Mouse (Mus musculus) stomach, embryonic 15.5 days (tissue): ENCODE results near the gene Cyp4f40. TPM values are rescaled to one million over a fixed set of nuclear protein-coding genes. Genes with fewer than 3 reads are reported as not detected.
"Not testable (repeated sequence)": the region's sequence is repeated elsewhere in the genome, so short reads cannot be mapped to it uniquely, and the experiment has no call there.

ENCODE experiments used
- ATAC-seq: fragments of 200-750 bp; cut with Nextera tagmentation; 2 replicates; pipeline ENCODE4 v1.8.0; 2017; ENCODE audit warnings: low read depth, moderate number of reproducible peaks, moderate TSS enrichment; ENCODE audit not compliant: insufficient read depth, low FRiP score
- H3K27ac ChIP-seq: fragments of 300-500 bp; sonication (generic); 2 replicates; pipeline ENCODE4 v1.5.1; 2015; ENCODE audit warnings: mild to moderate bottlenecking, inconsistent platforms
- H3K27me3 ChIP-seq: fragments of 300-500 bp; sonication (generic); replicated peaks from 2 replicates; pipeline ENCODE4 v1.6.1; 2015; ENCODE audit warnings: inconsistent platforms
- H3K36me3 ChIP-seq: fragments of 300-500 bp; sonication (generic); 2 replicates; pipeline ENCODE4 v1.6.1; 2015; ENCODE audit warnings: inconsistent platforms
- H3K4me1 ChIP-seq: fragments of 300-500 bp; sonication (generic); 2 replicates; pipeline ENCODE4 v1.6.1; 2015; ENCODE audit warnings: inconsistent platforms
- H3K4me2 ChIP-seq: fragments of 300-500 bp; sonication (generic); 2 replicates; pipeline ENCODE4 v1.6.1; 2015; ENCODE audit warnings: mild to moderate bottlenecking, inconsistent platforms
- H3K4me3 ChIP-seq: fragments of 300-500 bp; sonication (generic); replicated peaks from 2 replicates; pipeline ENCODE4 v1.5.1; 2015; ENCODE audit warnings: inconsistent platforms
- H3K9ac ChIP-seq: fragments of 300-500 bp; sonication (generic); 2 replicates; pipeline ENCODE4 v1.6.1; 2015; ENCODE audit warnings: inconsistent platforms
- H3K9me3 ChIP-seq: fragments of 300-500 bp; sonication (generic); 2 replicates; pipeline ENCODE4 v1.6.1; 2016; ENCODE audit warnings: inconsistent platforms
- WGBS: fragments of 180-500 bp; shearing (Covaris S2); methylation state at CpG from one replicate; pipeline ENCODE4 v1.1.7; 2015; 5-methylcytosine and 5-hydroxymethylcytosine counted together
- polyA plus RNA-seq: library from polyadenylated mRNA; unstranded; fragments of >200 nt; fragmentation: Nextera tagmentation; extraction: Ambion mirVana; gene quantifications from 2 replicates; pipeline ENCODE4 v1.2.1, GENCODE M21; 2015

Gene Cyp4f40
- 2.9 and 3.6 TPM in 2 replicates for polyA plus RNA-seq

DNA sequence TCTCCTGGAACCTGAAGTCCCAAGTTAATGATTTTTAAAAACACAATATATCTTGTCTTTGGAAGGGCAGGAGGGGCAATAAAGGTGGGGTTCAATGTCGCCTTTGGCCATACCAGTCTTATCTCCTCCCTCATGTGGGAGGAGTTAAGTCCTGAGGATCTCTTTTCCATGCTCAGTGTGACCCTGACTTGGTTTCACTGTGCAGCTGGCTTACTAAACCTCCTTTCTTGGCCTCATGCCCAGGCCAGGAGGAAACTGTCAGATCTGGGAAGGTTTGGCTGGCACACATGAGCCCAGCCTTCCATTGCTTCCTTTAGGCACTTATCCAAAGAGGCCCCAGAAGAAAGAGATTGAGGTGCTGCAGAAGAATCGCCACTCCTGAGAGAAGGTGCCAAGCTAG, at the start of gene Cyp4f40:
TSS of gene Cyp4f40 (plus strand) at position 189 of the 400 bp plus-strand sequence.
- H3K36me3 ChIP-seq: no peaks in the 10 kb centered on the region
- H3K4me2 ChIP-seq: no peak within 1 kb of the TSS
- no peak within 1 kb of the TSS for H3K4me3 ChIP-seq
- no peaks in the 10 kb centered on the region for H3K9me3 ChIP-seq
- H3K27ac ChIP-seq: peak within 1 kb of the TSS; percentile 55; the same call in 1 of the 2 replicates
- H3K27me3 ChIP-seq: no peaks in the 10 kb centered on the region
- ATAC-seq: peak; percentile 66
- no peak within 1 kb of the TSS for H3K9ac ChIP-seq
- WGBS: 35% methylated on average over 2 of the region's 2 CpGs
- no peaks in the 10 kb centered on the region for H3K4me1 ChIP-seq

DNA sequence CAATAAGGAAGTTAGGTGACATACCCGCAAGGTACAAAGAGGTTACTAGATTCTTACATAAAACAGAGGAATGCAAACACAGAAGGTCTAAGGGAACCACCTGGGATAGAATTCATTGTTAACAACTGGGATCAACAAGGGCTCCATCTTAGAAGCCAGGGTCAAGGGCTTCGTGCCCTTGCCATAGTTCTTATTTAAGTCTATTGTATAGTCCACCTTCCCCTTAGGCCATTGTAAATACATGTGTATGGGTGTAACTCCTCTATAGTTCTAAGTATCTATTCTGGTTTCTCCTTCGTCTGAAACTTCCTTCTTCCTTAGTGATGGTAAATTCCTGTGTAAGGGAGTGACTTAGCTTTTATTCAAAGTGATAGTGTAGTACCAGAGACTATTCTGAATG, 48.5 kb upstream of the Cyp4f40 start:
- H3K36me3 ChIP-seq, H3K27ac ChIP-seq: not testable (repeated sequence)
- 77% methylated on average over 3 of the region's 3 CpGs for WGBS

DNA sequence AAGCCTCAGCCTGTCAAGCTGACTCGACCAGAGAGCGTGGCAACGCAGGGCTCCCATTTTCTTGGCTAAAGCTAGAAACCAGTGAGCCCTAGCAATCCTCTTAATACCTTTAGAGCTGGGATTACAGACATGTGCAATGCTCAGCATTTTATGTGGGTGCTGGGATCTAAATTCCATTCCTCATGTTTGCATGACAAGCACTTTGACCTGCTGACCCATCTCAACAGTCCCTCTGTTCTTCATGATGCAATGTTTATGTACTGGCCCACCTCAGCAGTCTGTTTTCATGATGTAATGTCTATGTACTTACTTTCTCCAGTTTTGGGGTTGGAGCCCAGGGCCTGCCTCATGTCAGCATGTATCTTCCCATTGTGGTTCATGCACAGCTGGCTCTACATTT, 47.8 kb upstream of the Cyp4f40 start:
- no peaks in the 10 kb centered on the region for H3K9me3 ChIP-seq
- WGBS: 85% methylated on average over 3 of the region's 3 CpGs

More for the DNA sequence above, 48.5 kb upstream of the Cyp4f40 start:
- H3K4me2 ChIP-seq, H3K9me3 ChIP-seq, H3K27me3 ChIP-seq, H3K4me1 ChIP-seq, H3K4me3 ChIP-seq, ATAC-seq, H3K9ac ChIP-seq: not testable (repeated sequence)

DNA sequence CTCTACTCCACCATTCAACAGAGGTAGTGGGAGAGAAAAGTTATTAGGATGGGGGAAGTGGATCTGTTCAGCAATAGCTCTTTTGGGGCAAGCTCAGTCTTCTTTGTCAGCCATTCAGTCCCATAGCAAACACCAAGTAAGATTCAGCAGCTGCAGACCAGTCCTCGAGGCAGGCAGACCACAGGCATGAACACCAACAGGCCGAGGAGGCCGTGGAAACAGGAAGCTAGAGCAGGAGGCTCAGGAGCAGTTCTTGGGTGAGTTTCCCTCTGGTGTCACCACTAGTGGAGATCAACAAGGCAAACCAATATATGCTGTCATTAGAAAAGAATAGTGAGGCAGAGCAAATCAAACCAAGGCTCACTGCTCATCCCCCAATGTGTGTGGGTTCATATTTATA, 46.3 kb upstream of the Cyp4f40 start:
- Histone ChIP-seq H3K4me3 (no peak overlapping the region), H3K4me2 (no peak overlapping the region), H3K27ac (no peak overlapping the region), H3K4me1 (no peaks in the 10 kb centered on the region), H3K9me3 (no peaks in the 10 kb centered on the region), H3K9ac (no peak overlapping the region), H3K27me3 (no peaks in the 10 kb centered on the region), H3K36me3 (no peaks in the 10 kb centered on the region)
- 60% methylated on average over 3 of the region's 3 CpGs for WGBS
- no peak for ATAC-seq

More for the DNA sequence above, 47.8 kb upstream of the Cyp4f40 start:
- no peaks in the 10 kb centered on the region for H3K36me3 ChIP-seq
- H3K9ac ChIP-seq: no peak overlapping the region
- H3K4me1 ChIP-seq: no peaks in the 10 kb centered on the region
- no peak overlapping the region for H3K4me2 ChIP-seq
- no peak overlapping the region for H3K27ac ChIP-seq
- no peak for ATAC-seq
- no peak overlapping the region for H3K4me3 ChIP-seq
- H3K27me3 ChIP-seq: no peaks in the 10 kb centered on the region

DNA sequence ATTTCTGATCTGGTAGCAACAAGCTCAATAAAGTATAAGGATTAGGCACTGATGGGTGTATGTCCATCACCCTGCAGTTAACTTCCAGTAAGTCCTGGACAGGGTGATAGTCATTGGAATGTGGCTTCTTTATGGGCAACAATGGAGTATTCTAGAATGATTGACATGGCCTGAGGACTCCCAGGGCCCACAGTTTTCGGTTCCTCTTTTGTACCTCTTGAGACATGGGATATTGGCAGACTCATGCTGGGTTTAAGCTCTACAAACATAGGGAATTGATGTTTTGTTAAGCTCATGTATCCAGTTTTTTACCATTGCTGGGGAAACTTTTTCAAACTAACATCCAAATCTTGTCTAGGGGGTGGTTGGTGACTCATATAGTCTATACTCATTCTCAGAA, 41.4 kb upstream of the Cyp4f40 start:
- Histone ChIP-seq H3K36me3 (no peaks in the 10 kb centered on the region), H3K4me2 (no peak overlapping the region), H3K27me3 (no peaks in the 10 kb centered on the region), H3K27ac (no peak overlapping the region), H3K9ac (no peak overlapping the region), H3K9me3 (no peaks in the 10 kb centered on the region), H3K4me1 (no peaks in the 10 kb centered on the region), H3K4me3 (no peak overlapping the region)
- no peak for ATAC-seq
- WGBS: 58% methylated on average over 1 of the region's 1 CpGs

DNA sequence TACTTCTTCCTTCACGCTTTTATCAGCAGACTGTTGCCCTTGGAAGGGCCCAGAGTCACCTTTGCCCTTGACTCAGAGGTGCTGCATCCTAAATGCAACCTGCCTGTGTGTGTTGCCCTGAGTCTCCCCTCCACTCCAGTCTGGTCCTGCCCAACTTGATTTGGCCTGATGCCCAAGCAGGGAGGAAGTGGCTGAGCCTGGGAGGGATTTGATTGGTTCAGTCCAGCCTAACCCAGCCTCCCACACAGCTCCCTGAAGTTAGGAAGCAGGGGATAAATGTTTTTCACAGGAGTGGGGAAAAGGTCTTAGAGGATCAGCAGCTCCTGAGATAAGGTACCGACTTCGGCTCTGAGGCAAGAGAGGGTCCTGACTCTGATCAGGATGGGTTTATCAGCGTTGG, 37.7 kb upstream of the Cyp4f40 start, which contains the start of gene Cyp4f37:
TSS of gene Cyp4f37 (plus strand) at position 292 of the 400 bp plus-strand sequence.
- not testable (repeated sequence) for ATAC-seq, H3K4me3 ChIP-seq, H3K4me1 ChIP-seq, H3K36me3 ChIP-seq, H3K9ac ChIP-seq, H3K9me3 ChIP-seq, H3K27me3 ChIP-seq, H3K4me2 ChIP-seq, H3K27ac ChIP-seq
- 62% methylated on average over 4 of the region's 4 CpGs for WGBS

DNA sequence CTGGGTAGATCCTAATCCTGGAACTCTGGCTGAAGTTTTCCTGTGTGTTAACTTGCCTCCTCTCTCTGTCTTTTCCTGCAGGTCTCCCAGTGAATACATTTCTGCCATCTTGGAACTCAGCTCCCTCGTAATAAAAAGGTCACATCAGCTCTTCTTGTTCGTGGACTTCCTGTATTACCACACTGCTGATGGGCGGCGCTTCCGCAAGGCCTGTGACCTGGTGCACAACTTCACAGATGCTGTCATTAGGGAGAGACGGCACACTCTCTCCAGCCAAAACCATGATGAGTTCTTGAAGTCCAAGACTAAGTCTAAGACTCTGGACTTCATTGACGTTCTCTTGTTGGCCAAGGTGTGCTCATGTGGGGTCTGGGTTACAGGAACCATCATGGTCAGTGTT, 29.0 kb upstream of the Cyp4f40 start:
- not testable (repeated sequence) for H3K27ac ChIP-seq, ATAC-seq, H3K36me3 ChIP-seq, H3K4me2 ChIP-seq, H3K4me3 ChIP-seq, H3K9ac ChIP-seq, H3K4me1 ChIP-seq, H3K9me3 ChIP-seq, H3K27me3 ChIP-seq
- 80% methylated on average over 7 of the region's 7 CpGs for WGBS

DNA sequence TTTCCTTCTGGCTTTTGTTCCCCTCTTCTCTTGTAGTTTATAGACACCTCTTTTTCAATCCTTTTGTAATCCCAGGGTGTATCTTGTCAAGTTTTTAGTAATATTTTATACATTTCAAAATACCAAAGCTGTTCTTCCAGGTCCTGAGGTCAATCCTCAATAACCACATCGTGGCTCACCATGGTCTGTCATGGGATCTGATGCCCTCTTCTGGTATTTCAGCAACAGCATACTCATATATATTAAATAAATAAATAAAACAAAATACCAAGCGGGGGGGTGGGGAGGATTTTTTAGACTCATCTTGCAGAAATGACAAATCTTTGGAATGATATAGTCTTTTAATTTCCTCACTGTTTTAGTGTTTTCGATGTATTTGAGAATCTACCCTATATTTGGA, 26.8 kb upstream of the Cyp4f40 start:
- Histone ChIP-seq H3K9me3 (no peaks in the 10 kb centered on the region), H3K4me3 (no peak overlapping the region), H3K4me2 (no peak overlapping the region), H3K27me3 (no peaks in the 10 kb centered on the region), H3K36me3 (no peaks in the 10 kb centered on the region), H3K9ac (no peak overlapping the region), H3K27ac (no peak overlapping the region), H3K4me1 (no peaks in the 10 kb centered on the region)
- 77% methylated on average over 3 of the region's 3 CpGs for WGBS
- no peak for ATAC-seq

DNA sequence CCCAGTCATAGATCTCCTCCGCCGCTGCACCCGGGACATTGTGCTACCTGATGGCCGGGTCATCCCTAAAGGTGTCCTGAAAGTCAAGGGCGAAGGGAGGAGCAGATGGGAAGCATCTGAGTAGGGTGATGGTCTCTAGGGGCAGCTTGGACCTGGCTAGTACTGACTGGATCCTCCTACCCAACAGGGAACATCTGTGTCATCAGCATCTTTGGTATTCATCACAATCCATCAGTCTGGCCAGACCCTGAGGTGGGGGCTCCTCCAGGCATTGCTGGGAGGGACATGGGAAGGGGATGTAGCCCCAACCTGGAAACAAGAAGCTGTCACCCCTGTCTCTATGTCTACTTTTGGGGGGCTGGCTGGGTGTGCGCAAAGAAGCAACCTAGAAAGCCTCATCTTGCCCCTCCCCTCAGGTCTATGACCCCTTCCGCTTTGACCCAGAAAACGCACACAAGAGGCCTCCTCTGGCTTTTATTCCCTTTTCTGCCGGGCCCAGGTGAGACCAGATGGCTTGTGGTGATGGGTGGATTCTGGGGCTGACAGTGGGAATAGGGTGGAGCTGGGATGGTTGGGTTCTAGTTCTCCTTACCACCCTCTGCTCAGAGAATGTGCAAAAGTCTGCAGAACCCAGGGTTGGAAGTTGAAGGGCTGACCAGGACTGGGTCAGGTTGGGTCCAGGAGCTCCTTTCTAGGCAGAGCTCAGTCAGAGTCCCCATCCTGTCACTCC, 24.3 kb upstream of the Cyp4f40 start:
- not testable (repeated sequence) for H3K9ac ChIP-seq, H3K27me3 ChIP-seq, ATAC-seq, H3K27ac ChIP-seq, H3K4me1 ChIP-seq, H3K36me3 ChIP-seq, H3K9me3 ChIP-seq
- peak overlapping the region; percentile 35 for H3K4me3 ChIP-seq
- 86% methylated on average over 9 of the region's 9 CpGs for WGBS
- peak overlapping the region; percentile 70 for H3K4me2 ChIP-seq

DNA sequence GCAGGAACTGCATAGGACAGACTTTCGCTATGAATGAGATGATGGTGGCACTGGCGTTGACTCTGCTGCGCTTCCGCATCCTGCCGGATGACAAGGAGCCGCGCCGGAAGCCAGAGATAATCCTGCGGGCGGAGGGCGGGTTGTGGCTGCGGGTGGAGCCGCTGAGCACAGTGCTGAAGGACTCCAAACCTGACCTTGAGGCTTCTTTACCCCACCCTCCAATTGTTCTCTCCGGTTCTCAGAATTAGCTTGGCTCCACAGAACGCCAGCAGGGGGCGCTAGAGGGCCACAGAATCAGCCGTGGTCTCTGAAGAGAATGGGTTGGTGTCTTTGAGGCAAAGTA, 23.8 kb upstream of the Cyp4f40 start:
- H3K9me3 ChIP-seq: no peaks in the 10 kb centered on the region
- no peak overlapping the region for H3K27ac ChIP-seq
- 2% methylated on average over 17 of the region's 17 CpGs for WGBS
- H3K4me2 ChIP-seq: peak overlapping the region; percentile 70
- H3K4me3 ChIP-seq: peak overlapping the region; percentile 35
- no peaks in the 10 kb centered on the region for H3K27me3 ChIP-seq
- peak; percentile 53 for ATAC-seq
- H3K4me1 ChIP-seq: no peaks in the 10 kb centered on the region
- no peaks in the 10 kb centered on the region for H3K36me3 ChIP-seq
- no peak overlapping the region for H3K9ac ChIP-seq

DNA sequence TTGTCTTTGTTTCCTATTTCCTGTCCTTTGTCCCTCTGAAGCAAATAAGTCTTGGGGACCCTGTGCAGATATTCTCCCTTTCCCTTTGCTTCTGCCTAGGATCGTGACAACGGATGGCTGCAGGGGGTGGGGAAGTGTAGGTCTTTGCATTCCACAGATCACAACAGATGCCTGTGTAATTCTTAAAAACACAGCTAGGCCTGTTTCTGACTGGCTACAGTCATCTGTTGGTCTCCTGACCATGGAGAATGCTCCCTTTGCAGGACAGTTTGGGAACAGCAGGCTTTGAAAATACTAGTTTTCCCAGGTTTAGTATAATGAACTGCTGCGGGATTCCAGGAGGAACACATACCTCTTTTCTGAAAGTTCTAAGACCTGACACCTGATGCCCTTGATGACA, 22.4 kb upstream of the Cyp4f40 start:
- H3K36me3 ChIP-seq: no peaks in the 10 kb centered on the region
- H3K27me3 ChIP-seq: no peaks in the 10 kb centered on the region
- no peak overlapping the region for H3K4me2 ChIP-seq
- ATAC-seq: no peak
- no peak overlapping the region for H3K4me3 ChIP-seq
- H3K9ac ChIP-seq: no peak overlapping the region
- no peaks in the 10 kb centered on the region for H3K4me1 ChIP-seq
- H3K27ac ChIP-seq: no peak overlapping the region
- WGBS: 67% methylated on average over 3 of the region's 3 CpGs
- no peaks in the 10 kb centered on the region for H3K9me3 ChIP-seq

DNA sequence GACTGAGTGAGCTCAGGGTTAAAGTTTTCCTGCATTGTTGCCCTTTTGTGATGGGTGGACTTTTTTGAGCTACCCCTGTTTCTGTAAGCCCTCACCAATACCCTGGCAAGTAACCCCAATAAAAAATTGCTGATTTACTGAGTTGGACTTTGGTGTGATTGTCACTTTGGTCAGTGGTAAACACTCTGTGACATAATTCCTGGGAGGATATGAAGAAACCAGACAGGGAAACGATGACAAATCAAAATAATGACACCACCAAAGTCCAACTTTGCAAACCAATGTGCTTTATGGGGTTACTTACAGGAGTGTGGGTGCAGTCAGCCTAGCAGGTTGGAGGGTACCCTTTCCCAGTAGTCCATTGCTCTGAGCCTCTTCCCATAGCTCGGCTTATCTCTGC, 21.5 kb upstream of the Cyp4f40 start:
- 78% methylated on average over 2 of the region's 2 CpGs for WGBS

DNA sequence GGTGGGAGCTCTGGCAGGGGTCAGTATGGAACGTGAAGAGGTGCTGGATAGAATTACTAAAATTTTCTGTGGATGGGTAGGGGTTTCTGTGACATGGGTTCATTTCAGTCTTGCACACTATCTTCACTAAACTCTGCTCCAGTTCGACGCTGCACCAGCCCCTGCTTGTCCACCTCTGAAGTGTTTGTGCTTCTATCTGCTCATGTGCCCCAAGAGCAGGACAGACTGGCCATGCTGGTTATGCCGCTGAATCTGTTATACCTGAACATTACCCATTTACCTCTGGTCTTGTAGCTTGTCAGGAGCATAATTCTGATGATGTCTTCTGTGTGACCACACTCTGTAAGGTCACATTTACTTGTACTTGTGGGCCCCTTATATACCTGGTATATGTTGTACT, 12.1 kb upstream of the Cyp4f40 start:
- H3K27me3 ChIP-seq: no peaks in the 10 kb centered on the region
- no peaks in the 10 kb centered on the region for H3K36me3 ChIP-seq
- ATAC-seq: no peak
- H3K9ac ChIP-seq: no peak overlapping the region
- 82% methylated on average over 4 of the region's 4 CpGs for WGBS
- no peaks in the 10 kb centered on the region for H3K4me1 ChIP-seq
- H3K27ac ChIP-seq: no peak overlapping the region
- no peak overlapping the region for H3K4me3 ChIP-seq
- H3K4me2 ChIP-seq: no peak overlapping the region
- H3K9me3 ChIP-seq: no peaks in the 10 kb centered on the region

More for the DNA sequence above, 21.5 kb upstream of the Cyp4f40 start:
- H3K9ac ChIP-seq: no peak overlapping the region
- ATAC-seq: no peak
- no peaks in the 10 kb centered on the region for H3K9me3 ChIP-seq
- no peaks in the 10 kb centered on the region for H3K36me3 ChIP-seq
- H3K27ac ChIP-seq: no peak overlapping the region
- H3K4me3 ChIP-seq: no peak overlapping the region
- no peak overlapping the region for H3K4me2 ChIP-seq
- H3K27me3 ChIP-seq: no peaks in the 10 kb centered on the region
- no peaks in the 10 kb centered on the region for H3K4me1 ChIP-seq
